Mouse (Mus musculus) myocyte (in vitro differentiated cells): ENCODE measurements around the gene Commd1.

Experiments used
- E2F4 ChIP-seq: IDR thresholded peaks from one replicate; pipeline ENCODE4 v1.6.1; 2011; ENCODE audit warnings: mild to moderate bottlenecking, control low read depth, moderate library complexity; ENCODE audit not compliant: insufficient read depth
- MAX ChIP-seq: IDR thresholded peaks from one replicate; pipeline ENCODE4 v1.6.1; 2011; ENCODE audit warnings: low read depth, mild to moderate bottlenecking, control low read depth
- MYOD1 ChIP-seq, 3 experiments: IDR thresholded peaks; one replicate each; pipeline ENCODE4 v1.6.1; 2011; ENCODE audit warnings: control low read depth in 2 of 3, low read depth in 2 of 3, mild to moderate bottlenecking in 2 of 3, moderate library complexity in 1 of 3; ENCODE audit not compliant: insufficient read length in 2 of 3, control insufficient read depth in 1 of 3
- MYOG ChIP-seq, 3 experiments: IDR thresholded peaks; one replicate each; pipeline ENCODE4 v1.6.1; 2011; ENCODE audit warnings: control low read depth in 2 of 3, low read depth in 2 of 3, mild to moderate bottlenecking in 2 of 3; ENCODE audit not compliant: insufficient read length in 2 of 3, control insufficient read depth in 1 of 3, insufficient read depth in 1 of 3
- POLR2A ChIP-seq: IDR thresholded peaks from one replicate; pipeline ENCODE4 v1.6.1; 2011; ENCODE audit warnings: low read depth, mild to moderate bottlenecking, control low read depth, moderate library complexity; ENCODE audit not compliant: insufficient read length
- POLR2AphosphoS2 ChIP-seq: IDR thresholded peaks from one replicate; pipeline ENCODE4 v1.6.1; 2011; ENCODE audit warnings: low read depth, control low read depth; ENCODE audit not compliant: insufficient read length
- REST ChIP-seq: IDR thresholded peaks from one replicate; pipeline ENCODE4 v1.6.1; 2011; ENCODE audit warnings: mild to moderate bottlenecking, control low read depth, moderate library complexity; ENCODE audit not compliant: insufficient read depth, insufficient read length
- SRF ChIP-seq: IDR thresholded peaks from one replicate; pipeline ENCODE4 v1.6.1; 2011; ENCODE audit warnings: low read depth; ENCODE audit not compliant: control insufficient read depth, insufficient read length
- TCF12 ChIP-seq: IDR thresholded peaks from one replicate; pipeline ENCODE4 v1.6.1; 2011; ENCODE audit warnings: mild to moderate bottlenecking, control low read depth; ENCODE audit not compliant: poor library complexity, insufficient read depth, severe bottlenecking
- TCF3 ChIP-seq: IDR thresholded peaks from one replicate; pipeline ENCODE4 v1.6.1; 2011; ENCODE audit warnings: low read depth, control low read depth; ENCODE audit not compliant: insufficient read length
- USF1 ChIP-seq: IDR thresholded peaks from one replicate; pipeline ENCODE4 v1.6.1; 2011; ENCODE audit warnings: low read depth, mild to moderate bottlenecking, control low read depth, moderate library complexity

- no peak for TF ChIP-seq TCF12
- no peak for TF ChIP-seq MYOG (IDR thresholded peaks at IDR 0.05; ENCODE audit: control insufficient read depth in 1 of 3, insufficient read depth in 1 of 3, insufficient read length in 2 of 3, low read depth in 2 of 3)
- no peak for TF ChIP-seq TCF3
- TF ChIP-seq POLR2A, result no peak
- TF ChIP-seq USF1, result no peak
- TF ChIP-seq MAX, result no peak
- TF ChIP-seq SRF, result no peak
- TF ChIP-seq E2F4, result no peak
- no peak for TF ChIP-seq REST
- TF ChIP-seq POLR2AphosphoS2, result no peak
- no peak for TF ChIP-seq MYOD1 (IDR thresholded peaks at IDR 0.05; ENCODE audit: control insufficient read depth in 1 of 3, insufficient read length in 2 of 3, low read depth in 2 of 3)
Measured at GRCm38 (mm10) chr11:22875279-22875678, 106.9 kb downstream of the Commd1 start.
